Mouse (Mus musculus): Measurements from ENCODE around the gene Daxx.
"Not testable (repeated sequence)": the region's sequence is repeated elsewhere in the genome, so short reads cannot be mapped to it uniquely, and the experiment has no call there.

The Daxx gene

DNA sequence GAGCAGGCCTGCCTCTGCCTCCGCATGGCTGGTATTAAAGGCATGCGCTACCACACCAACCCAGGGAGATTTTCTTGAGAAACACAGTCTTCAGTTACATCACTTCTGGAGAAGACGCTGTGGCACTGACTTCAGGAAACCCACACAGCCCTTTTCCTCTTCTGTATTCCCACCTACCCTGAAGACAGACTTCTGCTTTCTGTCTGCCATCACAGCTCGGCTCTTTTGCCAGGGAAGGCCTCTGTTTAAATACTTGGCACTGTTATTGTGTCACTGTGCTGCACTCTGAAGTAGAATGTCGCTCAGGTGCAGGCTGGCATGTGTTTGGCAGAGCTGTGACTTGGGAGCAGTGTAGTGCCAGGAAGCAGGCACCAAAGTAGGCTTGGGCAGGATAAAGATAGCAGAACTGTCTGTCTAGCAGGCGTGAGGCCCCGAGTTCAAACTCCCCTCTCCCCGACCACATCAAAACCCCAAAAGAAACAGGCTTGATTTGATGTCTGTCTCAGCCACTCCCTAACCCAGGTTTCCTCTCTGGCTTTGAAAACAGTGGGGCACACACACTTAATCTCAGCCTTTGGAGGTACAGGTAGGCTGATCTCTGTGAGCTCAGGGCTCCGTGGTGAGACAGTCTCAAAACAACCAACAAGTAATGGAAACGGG, 38.3 kb downstream of the Daxx start:
- no peak for DNase-seq

DNA sequence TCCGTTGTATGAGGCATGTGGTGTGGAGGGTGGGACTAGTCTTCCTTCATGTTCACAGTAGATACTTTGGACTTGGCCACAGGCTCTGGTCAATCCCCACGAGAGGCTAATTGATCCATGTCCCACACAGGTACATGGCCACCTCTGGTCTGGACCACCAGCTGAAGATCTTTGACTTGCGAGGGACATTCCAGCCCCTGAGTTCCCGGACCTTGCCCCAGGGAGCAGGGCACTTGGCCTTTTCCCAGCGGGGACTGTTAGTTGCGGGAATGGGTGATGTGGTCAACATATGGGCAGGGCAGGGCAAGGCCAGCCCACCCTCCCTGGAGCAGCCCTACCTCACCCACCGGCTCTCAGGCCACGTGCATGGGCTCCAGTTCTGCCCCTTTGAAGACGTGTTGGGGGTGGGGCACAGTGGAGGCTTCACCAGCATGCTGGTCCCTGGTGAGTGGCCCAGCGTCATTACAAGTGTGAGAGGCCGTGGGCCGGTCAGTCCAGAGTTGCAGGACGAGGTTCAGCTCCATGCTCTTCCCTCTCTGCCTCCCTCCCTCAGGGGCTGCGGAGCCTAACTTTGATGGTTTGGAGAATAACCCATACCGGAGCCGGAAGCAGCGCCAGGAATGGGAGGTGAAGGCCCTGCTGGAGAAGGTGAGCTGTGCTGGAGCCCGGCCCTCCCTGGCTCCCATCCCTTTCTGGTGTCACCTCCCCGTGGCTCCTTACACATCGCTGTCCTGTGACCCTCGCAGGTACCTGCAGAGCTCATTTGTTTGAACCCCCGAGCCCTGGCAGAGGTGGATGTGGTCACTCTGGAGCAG, 39.1 kb downstream of the Daxx start:
- DNase-seq = no peak

DNA sequence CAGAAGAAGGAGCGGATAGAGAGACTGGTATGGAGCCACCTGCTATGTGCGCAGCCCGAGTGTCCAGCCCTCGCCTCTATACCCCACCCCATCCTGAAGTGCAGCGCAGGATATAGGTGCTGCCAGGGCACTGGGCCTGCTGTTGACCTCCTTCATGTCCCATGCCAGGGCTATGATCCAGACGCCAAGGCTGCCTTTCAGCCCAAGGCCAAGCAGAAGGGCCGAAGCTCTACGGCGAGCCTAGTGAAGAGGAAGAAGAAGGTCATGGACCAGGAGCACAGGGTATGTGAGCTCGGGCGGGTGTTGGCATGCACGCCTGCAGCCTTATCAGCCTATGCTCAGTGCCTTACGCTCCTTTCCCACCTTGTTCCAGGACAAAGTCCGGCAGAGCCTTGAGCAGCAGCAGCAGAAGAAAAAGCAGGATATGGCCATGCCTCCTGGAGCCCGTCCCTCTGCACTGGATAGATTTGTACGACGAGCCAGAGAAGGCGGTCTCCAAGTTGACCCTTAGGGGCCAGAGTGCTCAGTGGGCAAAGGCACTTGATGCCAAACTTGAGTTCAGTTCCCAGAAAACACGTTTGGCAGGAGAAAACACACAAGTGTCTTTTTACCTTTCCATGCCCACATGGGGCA, 39.8 kb downstream of the Daxx start:
- no peak for DNase-seq

DNA sequence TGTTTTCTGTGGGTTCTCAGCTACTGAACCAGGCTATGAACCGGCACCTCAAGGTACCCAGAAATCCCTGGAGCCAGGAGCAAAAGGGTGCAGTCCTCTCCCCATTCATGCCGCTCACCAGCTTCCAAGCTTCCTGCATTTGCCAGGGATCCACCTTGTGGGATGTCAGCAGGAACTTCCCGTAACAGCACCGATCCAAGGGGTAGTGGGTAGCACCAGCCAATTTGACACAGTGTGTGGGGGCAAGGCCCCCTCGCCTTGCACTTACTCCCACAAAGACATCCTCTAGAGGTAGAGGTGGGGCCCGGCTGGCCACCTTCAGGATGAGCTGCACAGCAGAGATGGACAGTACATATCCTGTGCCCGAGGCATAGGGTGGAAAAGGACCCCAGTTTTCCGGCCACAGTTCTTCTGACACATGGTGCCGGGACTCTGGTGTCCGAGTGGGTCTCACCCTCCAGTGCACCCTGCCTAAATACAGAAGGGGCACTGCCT, 41.0 kb downstream of the Daxx start:
- DNase-seq = no peak

DNA sequence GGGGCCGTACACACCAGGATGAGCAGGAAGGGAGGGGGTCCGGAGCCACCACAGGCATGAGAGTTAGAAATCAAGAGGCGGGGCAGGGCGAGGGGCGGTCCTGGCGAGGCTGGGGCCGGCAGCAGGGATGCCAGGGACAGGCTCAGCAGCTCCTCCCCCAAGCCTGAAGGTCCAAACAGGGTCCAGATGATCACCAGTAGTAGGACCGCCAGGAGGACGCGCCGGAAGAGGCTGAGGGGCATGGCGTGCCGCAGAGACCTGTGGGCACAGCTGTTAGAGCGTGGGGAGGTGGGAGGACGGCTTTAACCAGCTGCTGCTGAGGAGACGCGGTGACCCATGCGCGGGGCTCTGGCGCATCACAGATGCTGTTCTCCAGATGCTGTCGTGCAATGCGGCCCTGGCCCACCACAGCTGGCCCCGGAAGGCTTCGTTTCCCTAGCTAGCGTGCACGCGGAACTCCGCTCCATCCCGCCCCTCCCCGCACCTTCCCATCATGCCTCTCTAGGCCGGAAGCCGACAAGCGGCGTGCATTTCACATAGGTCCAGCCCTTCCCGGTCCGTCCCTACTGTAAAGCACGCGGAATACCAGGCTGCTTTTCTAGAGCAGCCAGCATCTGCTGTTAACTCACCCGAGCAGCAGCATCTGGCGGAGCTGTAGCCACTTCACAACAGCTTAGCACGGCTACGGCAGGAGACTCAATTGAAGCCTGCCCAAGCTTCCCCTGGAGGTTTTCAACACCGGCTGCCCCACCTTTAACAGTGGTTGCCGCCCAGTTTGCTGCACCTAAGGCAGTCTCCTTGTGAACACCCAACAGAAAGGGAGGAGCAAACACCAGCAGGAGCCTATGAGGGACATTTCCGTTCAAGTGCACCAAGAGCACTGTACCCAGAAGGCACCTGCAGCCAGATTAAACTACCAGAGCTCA, 42.1 kb downstream of the Daxx start, which contains the start of gene B3galt4:
Gene B3galt4 (minus strand): TSS at position 468 of the 926 bp plus-strand sequence.
- DNase-seq = peak; percentile 67 to 69

DNA sequence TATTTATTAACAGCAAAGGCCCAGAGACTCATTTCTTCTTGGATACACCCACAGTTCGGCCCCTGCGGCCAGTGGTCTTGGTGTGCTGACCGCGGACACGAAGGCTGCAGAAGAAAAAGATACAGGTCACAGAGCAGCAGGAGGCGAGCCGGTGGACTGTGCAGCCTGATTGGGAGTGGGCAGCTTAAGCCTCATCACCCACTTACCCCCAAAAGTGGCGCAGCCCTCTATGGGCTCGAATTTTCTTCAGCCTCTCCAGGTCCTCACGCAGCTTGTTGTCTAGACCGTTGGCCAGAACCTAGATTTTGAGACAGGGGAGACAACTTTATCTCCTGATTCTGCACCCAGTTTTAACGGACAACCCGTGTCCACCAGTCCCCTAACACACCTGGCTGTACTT, 42.8 kb downstream of the Daxx start:
- DNase-seq = not testable (repeated sequence)

DNA sequence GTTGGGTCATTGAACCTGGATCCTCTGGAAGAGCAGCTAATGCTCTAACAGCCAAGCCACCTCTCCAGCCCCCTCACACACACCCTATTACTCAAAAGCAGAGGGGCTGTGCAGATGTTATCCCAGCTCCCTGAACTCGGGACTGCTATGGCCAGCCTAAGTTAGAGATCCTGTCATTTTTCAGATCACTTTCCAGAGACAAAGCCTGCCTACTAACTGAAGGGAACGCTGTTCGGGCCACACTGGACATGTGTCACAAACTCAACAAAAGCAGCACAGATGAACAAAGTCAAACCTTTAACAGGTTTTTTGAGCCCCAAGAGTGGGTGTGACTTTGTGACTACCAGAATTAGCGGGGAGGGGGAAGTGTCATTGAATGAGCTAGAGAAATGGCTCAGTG, 43.7 kb downstream of the Daxx start:
- no peak for DNase-seq

DNA sequence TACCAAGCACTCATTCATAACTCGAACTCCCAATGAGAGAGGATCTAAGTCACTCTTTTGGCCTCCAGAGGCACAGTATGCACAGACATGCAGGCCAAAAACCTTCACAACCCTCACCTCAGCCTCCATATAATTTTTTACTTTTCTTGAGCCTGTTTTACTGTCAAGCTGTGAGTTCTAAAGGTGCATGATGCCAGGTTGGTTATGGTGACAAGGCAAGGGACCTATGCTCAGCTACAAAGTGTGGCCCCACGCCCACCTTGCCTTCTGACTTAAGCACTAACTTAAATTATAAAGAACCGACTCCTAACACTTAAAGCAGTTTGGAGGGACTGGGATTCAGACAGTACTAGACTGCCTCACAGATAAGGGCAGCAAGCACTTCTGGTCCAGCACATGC, 44.1 kb downstream of the Daxx start:
- DNase-seq = no peak

DNA sequence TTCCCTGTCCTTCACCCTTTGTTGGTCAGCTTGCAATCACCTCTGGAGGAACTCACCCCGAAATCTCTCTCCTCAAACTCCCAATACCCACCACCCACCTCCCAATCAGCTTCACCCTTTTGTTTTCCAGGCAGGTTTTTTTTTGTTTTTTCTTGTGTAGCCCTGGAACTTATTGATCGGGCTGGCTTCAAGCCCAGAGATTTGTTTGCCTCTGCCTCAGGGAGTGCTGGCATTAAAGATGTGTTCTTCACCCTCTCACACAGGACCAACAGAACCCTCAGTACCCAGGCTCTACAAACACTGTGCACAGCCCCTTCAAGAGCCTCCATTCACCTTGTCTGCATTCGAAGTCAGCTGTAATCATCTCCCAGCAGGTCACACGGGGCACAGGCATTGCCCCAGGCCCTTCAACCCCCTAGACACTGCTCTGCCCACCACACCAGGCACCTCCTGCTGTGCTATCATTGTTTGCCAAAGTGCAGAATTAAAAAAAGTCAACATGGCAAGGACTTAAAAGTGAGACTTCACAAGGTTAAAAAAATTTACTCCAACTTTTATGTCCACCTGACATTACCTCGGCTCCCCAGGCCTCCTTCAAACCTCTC, 44.8 kb downstream of the Daxx start:
- no peak for DNase-seq

DNA sequence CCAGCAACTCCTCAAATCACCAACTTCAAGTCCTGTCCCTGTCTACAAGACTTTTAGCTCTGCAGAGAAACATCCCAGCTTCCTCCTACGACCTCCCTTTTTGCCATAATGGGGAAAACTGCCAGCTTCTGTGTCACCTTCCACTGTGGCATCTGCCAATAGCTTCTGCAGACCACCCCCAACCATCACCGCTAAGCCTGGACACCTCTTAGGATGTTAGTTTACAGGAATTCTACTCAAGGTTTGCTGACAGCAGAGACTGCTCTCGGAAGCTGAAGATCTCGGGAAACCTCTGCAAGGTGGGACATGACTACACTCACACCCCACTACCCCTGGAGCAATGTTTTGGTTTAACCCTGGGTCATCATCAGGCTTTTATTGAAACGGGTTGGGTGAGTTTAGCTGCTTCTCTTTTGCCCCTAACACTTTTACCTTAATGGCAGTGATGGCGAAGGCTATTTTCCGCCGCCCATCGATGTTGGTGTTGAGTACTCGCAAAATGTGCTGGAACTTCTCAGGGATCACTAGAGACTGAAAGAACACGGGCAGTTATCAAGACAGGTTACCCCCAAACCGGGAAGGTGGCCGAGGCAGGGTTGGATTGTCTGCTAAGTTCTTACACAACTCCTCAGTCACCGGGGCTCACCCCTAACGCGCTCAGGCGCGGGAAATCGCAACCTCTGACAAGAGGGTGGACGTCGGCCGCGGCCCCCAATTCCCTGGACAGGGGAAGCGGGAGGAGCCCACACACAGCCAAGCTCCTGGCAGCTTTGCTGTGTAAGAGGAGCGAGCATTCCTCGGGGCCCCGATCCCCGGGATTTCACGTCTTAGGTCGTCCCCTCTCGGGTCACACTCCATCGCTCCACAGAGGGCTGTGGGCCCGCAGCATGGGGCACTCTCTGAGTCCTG, 45.7 kb downstream of the Daxx start:
- no peak for DNase-seq

DNA sequence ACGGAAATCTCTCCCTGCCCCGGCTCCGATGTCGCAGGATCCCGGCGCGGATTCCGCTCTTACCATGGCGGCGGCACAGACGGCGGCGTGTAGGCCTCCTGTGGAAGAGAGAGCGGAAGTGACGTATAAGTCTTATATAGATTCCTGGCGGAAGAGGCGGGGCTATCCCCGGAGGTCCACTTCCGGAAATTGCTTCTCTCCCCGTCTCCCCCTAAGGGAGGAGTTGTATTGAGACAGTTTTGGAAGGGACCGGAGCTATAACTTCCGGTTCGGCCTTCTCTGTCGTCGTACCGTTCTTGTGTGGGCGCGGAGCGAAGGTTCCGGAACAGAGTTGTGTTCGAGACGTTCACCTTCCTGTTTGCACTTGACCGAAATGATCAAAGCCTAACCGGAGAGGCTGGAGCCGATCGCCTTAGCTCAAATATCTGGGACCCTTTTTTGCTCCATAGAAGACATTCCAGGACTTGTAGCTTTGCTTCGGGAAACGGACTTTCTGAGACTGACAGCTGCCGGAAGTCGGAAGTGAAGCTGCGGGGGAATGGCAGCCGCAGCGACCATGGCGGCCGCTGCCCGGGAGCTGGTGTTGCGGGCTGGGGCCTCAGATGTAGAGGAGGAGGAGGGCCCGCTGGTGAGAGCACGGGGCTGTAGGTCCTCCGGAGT, 46.5 kb downstream of the Daxx start, which contains the start of the genes Vps52 and Rps18:
Gene Vps52 (plus strand): TSS at position 258 of the 660 bp plus-strand sequence.
Gene Rps18 (minus strand): TSS at position 447 of the 660 bp plus-strand sequence.
- DNase-seq = peak; percentile 90 to 96

DNA sequence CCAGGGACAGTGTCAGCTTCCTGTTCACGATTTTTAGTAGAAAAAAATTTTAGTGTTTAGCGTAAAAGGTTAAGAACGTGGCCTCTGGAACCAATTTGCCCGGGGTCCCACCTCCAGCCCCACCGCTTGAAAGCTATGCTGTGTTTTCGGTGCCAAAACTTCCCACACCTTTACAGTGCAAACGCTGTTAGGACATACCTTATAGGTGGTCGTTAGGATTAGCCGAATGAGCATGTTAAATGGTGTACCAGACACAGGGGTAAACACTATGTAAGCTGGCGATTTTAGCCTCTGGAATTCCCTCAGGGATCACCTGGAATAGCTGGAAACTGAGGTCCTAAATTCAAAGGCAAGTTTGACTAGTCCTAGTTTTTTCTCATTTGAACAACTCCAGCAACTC, 47.1 kb downstream of the Daxx start:
- no peak for DNase-seq

DNA sequence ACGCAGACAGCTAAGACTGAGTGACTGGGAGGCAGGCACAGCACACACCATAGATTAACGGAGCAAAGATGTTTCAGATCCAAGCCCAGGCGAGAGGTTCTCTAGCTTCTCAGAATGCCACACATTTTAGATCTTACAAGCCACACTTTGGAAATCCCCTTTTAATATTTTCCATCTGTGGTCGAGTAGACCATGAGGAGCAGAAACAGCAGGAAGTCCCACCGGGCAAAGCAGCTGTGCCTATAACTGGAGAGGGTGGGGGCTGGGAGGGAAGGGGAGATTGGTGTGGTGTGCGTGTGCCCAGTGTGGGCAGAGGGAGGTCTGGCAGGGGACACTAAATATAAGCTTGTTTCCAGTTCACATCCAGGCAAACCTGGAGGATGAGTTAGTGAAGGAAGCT, 48.3 kb downstream of the Daxx start:
- no peak for DNase-seq

DNA sequence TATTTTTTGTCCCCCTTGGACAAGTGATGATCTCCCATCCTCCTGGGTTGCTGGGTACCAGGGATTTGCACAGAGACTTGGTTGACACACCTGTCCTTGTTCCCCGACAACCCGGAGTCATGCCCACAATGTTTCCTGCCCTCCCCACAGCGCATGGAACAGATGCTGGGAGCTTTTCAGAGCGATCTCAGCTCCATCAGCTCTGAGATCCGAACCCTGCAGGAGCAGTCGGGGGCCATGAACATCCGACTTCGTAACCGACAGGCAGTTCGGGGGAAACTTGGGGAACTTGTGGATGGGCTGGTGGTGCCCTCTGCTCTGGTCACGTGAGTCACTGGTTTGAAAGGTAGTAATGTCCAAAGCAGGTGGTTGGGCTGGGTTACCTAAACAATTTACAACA, 49.2 kb downstream of the Daxx start:
- DNase-seq = no peak

DNA sequence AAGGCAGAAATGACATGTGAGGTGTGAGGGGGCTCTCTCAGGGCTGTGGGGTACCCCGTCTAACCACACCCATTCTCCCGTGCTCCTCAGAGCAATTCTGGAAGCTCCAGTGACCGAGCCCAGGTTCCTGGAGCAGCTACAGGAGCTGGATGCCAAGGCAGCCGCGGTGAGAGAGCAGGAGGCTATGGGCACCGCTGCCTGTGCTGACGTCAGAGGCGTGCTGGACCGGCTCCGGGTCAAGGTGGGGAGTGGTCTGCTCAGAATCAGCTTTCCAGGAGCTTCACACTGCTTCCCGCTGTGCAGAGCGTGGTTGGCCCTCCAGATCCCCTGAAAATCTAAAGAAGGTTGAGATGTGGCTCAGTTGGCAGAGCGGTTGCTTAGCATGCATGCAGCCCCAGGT, 49.9 kb downstream of the Daxx start:
- DNase-seq = no peak

DNA sequence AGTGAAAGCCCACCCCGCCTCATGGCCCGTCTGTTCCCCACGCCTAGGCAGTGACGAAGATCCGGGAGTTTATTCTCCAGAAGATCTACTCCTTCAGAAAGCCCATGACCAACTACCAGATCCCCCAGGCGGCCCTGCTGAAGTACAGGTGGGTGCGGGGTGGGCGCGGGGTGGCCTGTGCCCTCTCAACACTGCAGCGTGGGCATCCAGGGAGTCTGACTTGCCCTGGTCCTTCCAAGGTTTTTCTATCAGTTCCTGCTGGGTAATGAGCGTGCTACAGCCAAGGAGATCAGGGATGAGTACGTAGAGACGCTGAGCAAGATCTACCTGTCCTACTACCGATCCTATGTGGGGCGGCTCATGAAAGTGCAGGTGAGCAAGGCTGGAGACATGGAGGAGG, 50.7 kb downstream of the Daxx start:
- DNase-seq = no peak

DNA sequence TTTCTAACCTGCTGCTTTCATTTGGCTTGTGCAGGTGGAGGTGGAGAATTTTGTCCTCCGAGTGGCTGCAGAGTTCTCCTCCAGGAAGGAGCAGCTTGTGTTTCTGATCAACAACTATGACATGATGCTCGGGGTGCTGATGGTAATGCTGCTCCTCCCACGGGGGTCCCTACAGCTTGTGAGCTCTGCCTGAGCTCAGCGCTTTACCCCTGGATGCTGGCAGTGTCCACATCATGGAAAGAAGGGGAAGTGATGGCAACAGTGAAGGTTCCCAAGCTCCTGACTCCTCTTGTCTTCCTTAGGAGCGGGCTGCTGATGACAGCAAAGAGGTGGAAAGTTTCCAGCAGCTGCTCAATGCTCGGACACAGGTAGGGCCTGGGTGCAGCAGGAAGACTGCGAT, 53.7 kb downstream of the Daxx start:
- DNase-seq = no peak
